Mouse (Mus musculus) adrenal gland, postnatal 10 days (tissue): ENCODE data around the gene Fstl5. TPM values are rescaled to one million over a fixed set of nuclear protein-coding genes. Genes with fewer than 3 reads are reported as not detected.

Source experiments
- DNase-seq: peaks from one replicate; pipeline ENCODE4 v3.0.0; 2021; ENCODE audit warnings: mixed read lengths
- total RNA-seq, 2 experiments: library from RNA; stranded (reverse); gene quantifications; 2 replicates each; pipeline ENCODE4 v1.2.3; 2021

Gene Fstl5
- total RNA-seq, 2 experiments from 2014 or later, result 5.2 to 7.3 TPM

DNA sequence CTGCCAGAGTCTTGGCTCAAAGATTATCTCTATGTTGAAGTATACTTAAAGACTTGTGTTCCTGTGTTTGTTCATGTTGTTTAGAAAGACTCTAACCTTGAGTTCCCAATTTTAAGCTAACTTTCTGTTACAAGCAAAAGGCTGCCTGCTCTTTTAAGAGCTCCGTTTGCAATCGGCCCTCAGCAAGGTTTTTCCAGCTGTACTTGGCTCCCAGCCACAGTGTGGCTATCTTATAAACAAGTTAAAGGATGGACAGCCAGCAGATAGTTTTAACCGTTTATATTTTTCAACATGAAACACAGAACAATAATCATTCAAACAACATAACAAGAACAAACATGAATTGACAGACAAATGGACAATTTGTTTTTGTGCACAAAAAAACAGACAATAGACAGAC is 433.8 kb downstream of the Fstl5 start:
- DNase-seq, result peak; percentile 45

DNA sequence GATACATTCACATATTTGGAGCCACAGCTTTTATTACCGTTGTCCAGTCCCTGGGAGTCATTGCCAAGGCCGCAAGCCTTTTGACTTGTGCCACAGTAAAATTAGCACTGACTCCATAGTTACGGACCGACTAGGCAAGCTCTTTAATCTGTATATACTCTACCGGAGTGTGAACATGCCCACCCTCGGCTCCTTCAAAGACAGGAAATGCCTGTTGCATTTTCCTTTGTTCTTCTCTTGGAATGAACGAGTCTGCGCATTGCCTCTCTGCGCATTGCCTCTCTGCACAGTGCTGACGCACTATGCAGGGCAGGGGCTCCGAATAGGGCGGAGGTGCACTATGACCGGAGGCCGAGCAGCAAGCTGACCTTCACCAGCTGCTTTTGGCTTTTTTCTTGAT is 434.7 kb downstream of the Fstl5 start:
- peak; percentile 17 for DNase-seq

DNA sequence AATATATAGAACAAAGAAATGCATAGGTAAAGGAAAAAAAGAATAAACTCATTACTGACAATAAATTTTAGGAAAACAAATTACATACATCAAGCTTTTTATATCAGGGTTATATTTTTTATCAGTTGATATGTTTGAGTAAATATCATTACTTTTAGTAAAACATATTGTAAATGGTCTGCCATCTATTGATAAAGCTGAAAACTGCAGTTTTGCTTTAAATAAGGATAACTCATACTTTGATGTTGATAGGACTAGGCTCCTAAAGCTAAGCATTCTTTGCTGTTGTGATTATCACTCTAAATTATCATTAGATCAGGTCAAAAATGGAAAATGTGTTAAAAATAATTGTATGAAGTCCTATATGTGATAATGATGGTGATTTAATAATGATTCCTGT is 493.3 kb downstream of the Fstl5 start:
- no peak for DNase-seq

DNA sequence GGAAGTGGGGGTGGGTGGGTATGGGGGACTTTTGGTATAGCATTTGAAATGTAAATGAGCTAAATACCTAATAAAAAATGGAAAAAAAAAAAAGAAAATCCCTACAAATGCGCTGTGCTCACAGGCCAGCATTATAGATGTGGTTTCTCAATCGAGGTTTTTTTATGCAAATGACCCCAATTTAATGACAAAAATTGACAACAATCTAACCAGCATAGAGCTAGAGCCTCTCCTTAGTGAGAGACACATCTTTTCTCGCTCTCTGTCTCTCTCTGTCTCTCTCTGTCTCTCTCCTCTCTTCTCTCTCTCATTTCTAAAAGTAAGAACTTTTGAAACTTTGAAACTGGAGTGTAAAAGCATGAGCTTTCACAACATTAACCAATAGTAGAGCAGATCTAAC is 498.4 kb downstream of the Fstl5 start:
- DNase-seq, result no peak

DNA sequence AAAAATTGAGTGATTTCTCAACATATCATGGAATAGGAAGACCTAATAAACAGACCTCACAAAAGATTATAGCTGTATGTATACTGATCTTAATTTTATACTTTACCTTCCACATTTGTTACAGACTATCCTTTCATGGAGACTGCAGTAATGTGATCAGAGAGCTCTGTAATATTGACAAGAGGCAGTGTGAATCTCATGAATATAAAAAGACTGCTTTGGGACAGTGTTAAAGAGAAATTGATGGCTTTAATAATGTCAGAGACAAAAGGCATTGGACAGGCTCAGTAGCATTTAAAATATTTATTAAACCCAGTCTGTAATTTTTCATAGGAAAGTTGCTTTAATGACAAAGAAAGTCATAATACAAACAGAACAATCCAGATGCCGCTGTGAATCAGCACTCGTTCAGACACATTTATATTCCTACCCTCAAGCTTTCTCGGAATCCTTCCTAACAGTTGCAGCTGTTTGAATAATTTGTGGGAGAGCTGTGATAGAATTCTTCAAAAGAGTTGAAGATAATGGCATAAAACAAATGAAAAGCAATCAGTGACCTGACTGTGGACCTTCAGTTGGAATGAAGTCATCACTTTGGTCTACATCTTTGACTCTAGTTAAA is 499.0 kb downstream of the Fstl5 start:
- DNase-seq, result no peak

DNA sequence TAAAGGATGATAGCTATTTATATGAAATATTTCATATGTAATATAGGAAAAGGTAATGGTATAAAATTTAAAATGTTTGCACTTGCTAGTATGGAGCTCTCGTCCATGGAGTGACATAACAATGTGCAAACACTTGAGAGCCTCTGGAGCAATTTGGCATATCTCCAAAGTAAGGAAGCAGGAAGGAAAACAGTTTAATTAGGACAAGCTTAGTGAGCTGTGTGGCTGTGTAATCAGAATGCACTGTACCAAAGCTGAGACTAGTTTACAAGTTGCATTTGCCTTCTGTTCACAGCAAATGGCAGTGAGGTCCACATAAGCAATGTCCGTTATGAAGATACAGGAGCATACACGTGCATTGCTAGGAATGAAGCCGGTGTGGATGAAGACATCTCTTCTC is 519.1 kb downstream of the Fstl5 start:
- DNase-seq, result no peak

DNA sequence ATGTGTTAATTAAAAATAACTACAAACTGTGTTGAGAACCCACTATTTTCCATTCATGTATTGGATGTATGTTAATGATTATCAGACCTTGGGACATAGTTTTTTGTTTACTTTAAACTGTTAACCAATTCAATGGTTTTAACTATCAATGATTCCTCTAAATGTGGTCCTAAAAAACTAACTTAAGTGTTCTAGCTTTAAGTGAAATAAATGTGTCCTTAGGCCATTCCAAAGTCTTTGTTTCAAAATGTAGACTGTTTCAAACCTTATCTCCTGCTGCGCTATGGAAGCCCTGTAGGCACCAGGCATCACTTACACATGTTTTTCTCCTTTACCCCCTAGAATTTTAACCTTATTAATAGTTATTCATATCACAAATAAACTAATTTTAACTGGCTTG is 546.0 kb downstream of the Fstl5 start:
- no peak for DNase-seq

DNA sequence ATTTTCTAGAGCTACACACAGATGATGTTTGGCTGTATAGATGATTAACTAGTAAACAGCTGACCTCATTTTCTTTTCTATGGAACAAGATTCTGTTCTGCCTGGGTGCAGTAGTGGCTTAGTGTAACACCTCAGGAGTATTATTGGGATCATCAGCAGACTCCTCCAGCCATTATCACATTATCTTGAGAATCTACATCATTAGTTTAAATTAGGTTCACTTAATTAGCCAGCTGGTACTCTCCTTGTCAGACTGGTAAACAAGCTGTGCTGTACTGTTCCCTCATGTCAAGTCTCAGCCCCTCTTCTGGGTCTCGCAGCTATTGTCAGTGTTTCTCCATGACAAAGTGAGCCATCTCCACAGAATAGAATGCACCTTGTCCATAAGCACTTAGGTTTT is 580.2 kb downstream of the Fstl5 start:
- no peak for DNase-seq

DNA sequence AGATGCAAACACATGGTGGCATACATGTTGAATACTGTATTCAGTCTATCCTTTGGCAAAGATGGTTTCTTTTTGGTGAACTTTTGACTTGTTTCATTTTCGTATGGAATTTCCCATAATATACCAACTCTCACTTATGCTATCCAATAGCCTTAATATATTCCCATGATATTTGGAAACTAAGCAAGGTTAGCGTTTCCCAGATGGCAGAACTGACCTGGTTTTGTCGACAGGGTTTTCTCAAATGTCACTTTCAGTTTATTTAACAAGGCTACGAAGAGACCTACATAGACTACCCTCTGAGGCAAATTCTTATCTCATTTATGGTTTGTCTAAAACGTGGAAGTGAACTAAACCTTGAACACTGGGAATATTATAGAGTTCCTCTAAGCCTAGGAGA is 596.8 kb downstream of the Fstl5 start:
- DNase-seq, result no peak

DNA sequence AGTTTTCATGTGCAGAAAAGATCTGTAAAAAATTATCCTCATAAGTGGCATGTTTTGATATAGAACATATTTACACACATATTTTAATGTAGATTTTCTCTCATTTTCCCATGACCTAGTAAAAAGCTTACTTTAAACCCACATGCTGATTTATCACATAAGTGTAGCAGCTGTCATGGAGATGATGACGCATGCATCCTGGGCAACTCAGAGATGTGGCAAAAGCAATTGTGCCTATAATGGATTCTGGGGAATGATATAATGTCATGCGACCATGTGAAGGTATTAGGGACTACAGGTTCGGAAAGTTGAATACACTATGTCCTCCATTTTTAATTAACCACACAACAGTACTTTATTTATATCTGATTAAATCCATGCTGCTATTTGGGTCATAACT is 601.9 kb downstream of the Fstl5 start:
- no peak for DNase-seq

DNA sequence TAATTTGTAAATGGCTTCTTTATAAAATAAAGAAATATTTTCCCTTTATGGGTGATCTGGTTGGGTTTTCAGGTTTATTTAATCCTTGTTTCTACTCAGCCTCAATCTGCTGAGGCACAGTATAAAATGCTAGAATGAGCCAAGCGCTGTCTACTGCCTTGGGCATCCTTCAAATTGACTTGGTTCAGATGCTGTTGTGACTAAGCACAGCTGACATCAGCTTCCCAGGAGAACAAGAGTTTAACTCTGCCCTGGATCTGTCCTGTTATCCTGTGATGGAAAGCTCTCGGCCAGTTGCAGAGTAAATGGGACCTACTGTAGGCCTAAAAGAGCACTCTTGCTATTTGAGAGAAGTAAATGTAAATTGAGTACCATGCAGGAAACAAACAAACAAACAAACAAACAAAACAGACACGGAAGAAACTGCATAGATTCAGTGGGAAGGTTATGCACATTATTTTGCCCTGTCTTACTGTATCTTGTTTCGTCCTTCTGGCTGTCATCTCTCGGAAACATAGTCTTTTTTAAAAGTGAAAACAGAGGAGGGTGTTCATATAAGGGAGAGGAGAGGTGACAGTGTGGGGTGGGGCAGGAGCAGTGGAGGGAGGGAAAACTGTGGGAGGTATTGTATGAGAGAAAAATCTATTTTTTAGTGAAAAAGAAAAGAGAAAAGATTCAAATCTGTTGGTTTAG is 605.9 kb downstream of the Fstl5 start:
- DNase-seq, result no peak

DNA sequence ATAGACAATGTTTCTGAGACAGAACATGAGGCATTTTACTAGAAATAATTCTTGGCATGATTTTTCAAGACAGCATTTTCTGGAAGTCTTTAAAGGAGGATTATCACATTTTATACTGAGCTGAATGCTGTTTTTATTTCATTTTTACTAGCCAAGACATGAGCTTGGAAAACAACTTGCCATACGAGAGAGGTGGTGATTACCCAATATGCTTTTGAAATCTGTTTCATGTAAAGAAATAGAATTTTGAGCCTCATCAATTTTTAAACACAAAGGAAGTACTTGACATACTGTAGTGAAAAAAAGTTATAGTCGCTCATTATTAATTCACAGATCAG is 606.4 kb downstream of the Fstl5 start:
- no peak for DNase-seq

DNA sequence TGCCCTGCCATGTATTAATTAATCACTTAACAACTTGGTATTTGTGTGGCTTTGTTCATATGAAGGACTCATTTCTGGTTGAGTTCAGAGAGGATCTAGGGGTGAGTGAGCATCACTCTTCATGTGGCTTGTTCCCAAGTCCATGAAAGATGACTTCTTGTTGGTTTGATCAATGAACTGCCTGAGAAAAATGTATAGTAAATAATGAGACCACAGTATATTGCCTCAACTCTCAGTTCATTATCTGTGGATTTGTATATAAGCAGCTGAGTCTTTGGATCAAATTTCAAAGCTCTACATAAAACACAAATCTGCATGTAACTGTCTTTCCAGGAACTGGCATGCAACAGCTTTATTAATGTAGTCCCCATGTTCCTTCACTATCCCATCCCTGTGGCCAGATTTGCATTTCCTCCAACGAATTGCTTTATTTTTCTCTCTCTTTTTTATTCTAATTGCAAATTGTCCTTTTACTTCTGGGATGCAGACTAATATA is 623.1 kb downstream of the Fstl5 start:
- DNase-seq, result no peak

DNA sequence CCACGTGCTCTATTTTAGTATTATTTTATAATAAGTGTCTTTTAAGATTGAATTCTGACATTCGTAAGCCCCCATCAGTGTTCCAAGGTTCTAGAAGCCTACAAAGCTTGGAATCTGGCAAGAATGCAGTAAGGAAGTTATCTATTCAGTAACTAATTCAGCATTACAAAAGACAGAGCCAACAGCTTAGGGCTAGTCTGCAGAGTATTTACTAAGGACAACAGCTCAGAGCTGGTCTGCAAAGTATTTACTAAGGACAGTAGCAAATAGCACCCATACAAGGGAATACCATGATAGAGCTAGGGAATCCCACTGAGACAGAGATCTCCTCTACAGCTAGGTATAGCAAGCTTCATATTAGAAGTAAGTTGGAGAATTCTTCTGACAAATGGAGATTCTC is 665.2 kb downstream of the Fstl5 start:
- DNase-seq, result no peak

Other genes starting within 250 kb of the Fstl5 start
- gene Golim4, start 117.3 kb upstream of the Fstl5 start, total RNA-seq, result 10 to 100 TPM; 52.0 to 55.1 TPM